Mouse (Mus musculus) MEL (cell line): Measurements from ENCODE around the gene A3galt2. TPM values are rescaled to one million over a fixed set of nuclear protein-coding genes. Genes with fewer than 3 reads are reported as not detected.

Experiments
- DNase-seq: peaks from one replicate; pipeline ENCODE4 v3.0.0; 2011; ENCODE audit warnings: low read depth, low spot score
- H3K27ac ChIP-seq: 2 replicates; pipeline ENCODE4 v1.5.1; 2012; ENCODE audit warnings: low read depth, mild to moderate bottlenecking, control low read depth, low read length, moderate library complexity; ENCODE audit not compliant: control insufficient read depth
- H3K27me3 ChIP-seq, 2 experiments: fragments of 150-350 bp in 1 of 2; sonication (generic) in 1 of 2; 2 replicates each; pipeline ENCODE4 v1.6.1; 2012; ENCODE audit warnings: low read length in 2 of 2, mild to moderate bottlenecking in 2 of 2, improper control_type of control experiment in 1 of 2, moderate library complexity in 1 of 2; ENCODE audit not compliant: insufficient read depth in 2 of 2, control insufficient read depth in 1 of 2
- H3K36me3 ChIP-seq, 2 experiments: 2 replicates each; pipeline ENCODE4 v1.6.1; 2012 to 2014; ENCODE audit warnings: low read length in 2 of 2, improper control_type of control experiment in 1 of 2, inconsistent platforms in 1 of 2, mild to moderate bottlenecking in 1 of 2; ENCODE audit not compliant: insufficient read depth in 2 of 2, control insufficient read depth in 1 of 2
- H3K4me1 ChIP-seq, 2 experiments: fragments of 150-350 bp in 1 of 2; sonication (generic) in 1 of 2; 2 replicates each; pipeline ENCODE4 v1.6.1; 2012; ENCODE audit warnings: low read length in 2 of 2, improper control_type of control experiment in 1 of 2, mild to moderate bottlenecking in 1 of 2; ENCODE audit not compliant: insufficient read depth in 2 of 2, control insufficient read depth in 1 of 2
- H3K4me3 ChIP-seq, 2 experiments: fragments of 150-350 bp in 1 of 2; sonication (generic) in 1 of 2; 2 replicates each; pipeline ENCODE4 v1.5.1; 2012; ENCODE audit warnings: low read depth in 2 of 2, low read length in 2 of 2, mild to moderate bottlenecking in 2 of 2, moderate library complexity in 2 of 2, control low read depth in 1 of 2, improper control_type of control experiment in 1 of 2; ENCODE audit not compliant: control insufficient read depth in 1 of 2, insufficient read depth in 1 of 2
- H3K79me2 ChIP-seq: 2 replicates; pipeline ENCODE4 v1.6.1; 2012; ENCODE audit warnings: mild to moderate bottlenecking, low read length, moderate library complexity; ENCODE audit not compliant: control insufficient read depth, poor library complexity, insufficient read depth
- H3K9ac ChIP-seq: 2 replicates; pipeline ENCODE4 v1.6.1; 2012; ENCODE audit warnings: low read depth, mild to moderate bottlenecking, control low read depth, low read length, moderate library complexity; ENCODE audit not compliant: control insufficient read depth, poor library complexity, severe bottlenecking
- H3K9me3 ChIP-seq: fragments of 150-350 bp; sonication (generic); replicated peaks from 2 replicates; pipeline ENCODE4 v1.6.1; 2012; ENCODE audit warnings: mild to moderate bottlenecking, low read length, improper control_type of control experiment, moderate library complexity; ENCODE audit not compliant: insufficient read depth
- CHD1 ChIP-seq: IDR thresholded peaks from 2 replicates; pipeline ENCODE4 v1.6.1; 2012; ENCODE audit warnings: low read depth, mild to moderate bottlenecking, inconsistent platforms, low read length, improper control_type of control experiment
- CHD2 ChIP-seq: IDR thresholded peaks from 2 replicates; pipeline ENCODE4 v1.6.1; 2011; ENCODE audit warnings: low read length, improper control_type of control experiment
- E2F4 ChIP-seq: IDR thresholded peaks from 2 replicates; pipeline ENCODE4 v1.6.1; 2011; ENCODE audit warnings: low read depth, low read length, improper control_type of control experiment, borderline replicate concordance
- EP300 ChIP-seq, 2 experiments: IDR thresholded peaks; 2 replicates each; pipeline ENCODE4 v1.6.1; 2011; ENCODE audit warnings: improper control_type of control experiment in 2 of 2, low read length in 2 of 2, low read depth in 1 of 2, mild to moderate bottlenecking in 1 of 2
- GATA1 ChIP-seq: IDR thresholded peaks from 2 replicates; pipeline ENCODE4 v1.6.1; 2011; ENCODE audit warnings: low read depth, low read length, improper control_type of control experiment
- HCFC1 ChIP-seq: IDR thresholded peaks from 2 replicates; pipeline ENCODE4 v1.6.1; 2012; ENCODE audit warnings: low read depth, mild to moderate bottlenecking, inconsistent platforms, low read length, improper control_type of control experiment, moderate library complexity
- JUND ChIP-seq: IDR thresholded peaks from 2 replicates; pipeline ENCODE4 v1.6.1; 2011; ENCODE audit warnings: low read depth, mild to moderate bottlenecking, improper control_type of control experiment, low read length
- KAT2A ChIP-seq: conservative IDR thresholded peaks from 2 replicates; pipeline ENCODE4 v1.6.1; 2012; ENCODE audit warnings: low read depth, low read length, improper control_type of control experiment, inconsistent platforms
- MAFK ChIP-seq: IDR thresholded peaks from 2 replicates; pipeline ENCODE4 v1.6.1; 2011; ENCODE audit warnings: low read depth, mild to moderate bottlenecking, low read length, improper control_type of control experiment, borderline replicate concordance
- MAX ChIP-seq: IDR thresholded peaks from 2 replicates; pipeline ENCODE4 v1.6.1; 2011; ENCODE audit warnings: low read length, improper control_type of control experiment
- MAZ ChIP-seq: IDR thresholded peaks from 2 replicates; pipeline ENCODE4 v1.6.1; 2012; ENCODE audit warnings: low read depth, mild to moderate bottlenecking, inconsistent platforms, low read length, improper control_type of control experiment
- MXI1 ChIP-seq: IDR thresholded peaks from 2 replicates; pipeline ENCODE4 v1.6.1; 2011; ENCODE audit warnings: mild to moderate bottlenecking, low read depth, low read length, improper control_type of control experiment
- MYB ChIP-seq: IDR thresholded peaks from 2 replicates; pipeline ENCODE4 v1.6.1; 2011; ENCODE audit warnings: mild to moderate bottlenecking, low read depth, low read length, improper control_type of control experiment
- MYC ChIP-seq: IDR thresholded peaks from 2 replicates; pipeline ENCODE4 v1.6.1; 2011; ENCODE audit warnings: low read depth, mild to moderate bottlenecking, low read length, improper control_type of control experiment, moderate library complexity
- NELFE ChIP-seq: IDR thresholded peaks from 2 replicates; pipeline ENCODE4 v1.6.1; 2011; ENCODE audit warnings: low read depth, low read length, improper control_type of control experiment
- POLR2A ChIP-seq, 2 experiments: IDR thresholded peaks; 2 replicates each; pipeline ENCODE4 v1.6.1; 2011 to 2012; ENCODE audit warnings: low read length in 2 of 2, mild to moderate bottlenecking in 2 of 2, control low read depth in 1 of 2, improper control_type of control experiment in 1 of 2, low read depth in 1 of 2, moderate library complexity in 1 of 2; ENCODE audit not compliant: control insufficient read depth in 1 of 2, insufficient read depth in 1 of 2, poor library complexity in 1 of 2
- SMC3 ChIP-seq: IDR thresholded peaks from 2 replicates; pipeline ENCODE4 v1.6.1; 2011; ENCODE audit warnings: low read depth, low read length, improper control_type of control experiment
- TAL1 ChIP-seq: IDR thresholded peaks from 2 replicates; pipeline ENCODE4 v1.6.1; 2012; ENCODE audit warnings: mild to moderate bottlenecking, inconsistent platforms, low read length, moderate library complexity, mixed read lengths
- USF1 ChIP-seq: IDR thresholded peaks from 2 replicates; pipeline ENCODE4 v1.6.1; 2014; ENCODE audit warnings: low read depth, mild to moderate bottlenecking, inconsistent platforms, low read length, improper control_type of control experiment, moderate library complexity
- ZC3H11A ChIP-seq: IDR thresholded peaks from 2 replicates; pipeline ENCODE4 v1.6.1; 2012; ENCODE audit warnings: low read depth, mild to moderate bottlenecking, inconsistent platforms, low read length, improper control_type of control experiment
- polyA plus RNA-seq, 2 experiments: library from polyadenylated mRNA; stranded (reverse) in 1 of 2; unstranded in 1 of 2; fragments of >175 nt in 1 of 2; fragments of >200 nt in 1 of 2; gene quantifications; 2 replicates each; pipeline versions ENCODE4 v1.2.1 to v1.2.4; 2012; ENCODE audit warnings: low replicate concordance in 2 of 2, low read depth in 1 of 2; ENCODE audit not compliant: insufficient read length in 2 of 2, insufficient read depth in 1 of 2, missing spikeins in 1 of 2
- total RNA-seq: library from RNA; depleted of rRNA; stranded (reverse); fragments of 300-350 nt; gene quantifications from 2 replicates; pipeline ENCODE4 v1.2.3, GENCODE M21; 2012; rRNA removed

Gene A3galt2
- total and polyA plus RNA-seq, 3 experiments, result 0.06 TPM; not detected in 2

DNA sequence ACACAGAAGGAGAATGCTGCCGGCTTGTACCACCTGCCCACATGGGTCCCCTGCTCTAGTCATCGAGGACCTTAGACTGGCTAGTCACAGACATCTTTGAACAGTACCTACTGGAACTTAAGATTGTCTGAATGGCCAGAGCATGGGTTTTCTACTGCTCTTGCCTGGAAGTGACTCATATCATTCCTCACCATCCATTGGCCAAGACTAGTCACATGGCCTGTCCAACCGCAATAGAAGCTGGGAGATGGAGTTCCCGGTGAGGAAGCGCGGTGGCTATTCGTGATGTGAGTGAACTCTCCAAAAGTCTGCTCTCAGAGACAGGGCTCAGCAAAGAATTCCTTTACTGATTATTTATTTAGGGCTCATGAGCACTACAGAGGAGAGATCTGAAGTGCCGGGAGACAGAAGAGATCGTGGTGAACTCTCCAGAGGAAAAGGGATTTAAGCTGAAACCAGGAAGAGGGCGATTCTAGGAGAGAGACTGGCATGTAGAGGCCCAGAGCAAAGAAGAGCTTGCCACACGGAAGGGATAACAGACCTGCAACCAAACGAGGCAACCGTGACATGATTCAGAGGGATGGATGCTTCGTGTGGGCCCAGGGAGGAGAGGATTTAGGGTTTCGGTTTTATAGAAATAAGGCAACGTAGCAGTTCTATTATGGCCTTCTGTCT, 56.4 kb downstream of the A3galt2 start (continued):
- TF ChIP-seq CHD2 (no peak), MAFK (no peak), TAL1 (no peak)

- Histone ChIP-seq H3K9ac (no peak overlapping the region), H3K9me3 (no peaks in the 10 kb centered on the region), H3K27ac (no peak overlapping the region), H3K79me2 (no peaks in the 10 kb centered on the region), H3K4me3 (no peak overlapping the region), H3K36me3 (no peaks in the 10 kb centered on the region; a peak in 1 of 4 replicates), H3K4me1 (peaks cover 0 to 3% of the 10 kb centered on the region in 2 experiments; a peak in 1 of 4 replicates), H3K27me3 (peaks cover 0 to 7% of the 10 kb centered on the region in 2 experiments; a peak in 3 of 4 replicates)
- no peak for DNase-seq
- no peak for TF ChIP-seq HCFC1
- TF ChIP-seq CHD1, result no peak
- TF ChIP-seq GATA1, result no peak
- TF ChIP-seq MAZ, result no peak
- TF ChIP-seq MYC, result no peak
- no peak for TF ChIP-seq KAT2A
- no peak for TF ChIP-seq MYB
- TF ChIP-seq USF1, result no peak
- TF ChIP-seq JUND, result no peak
- no peak for TF ChIP-seq EP300 (IDR thresholded peaks at IDR 0.05; ENCODE audit: low read depth in 1 of 2, low read length in 2 of 2)
- no peak for TF ChIP-seq E2F4
- TF ChIP-seq SMC3, result no peak
- no peak for TF ChIP-seq MAFK
- TF ChIP-seq ZC3H11A, result no peak
- no peak for TF ChIP-seq MXI1
- no peak for TF ChIP-seq POLR2A (IDR thresholded peaks at IDR 0.05; ENCODE audit: control insufficient read depth in 1 of 2, insufficient read depth in 1 of 2, low read depth in 1 of 2, low read length in 2 of 2, poor library complexity in 1 of 2)
- no peak for TF ChIP-seq TAL1
- TF ChIP-seq MAX, result no peak
- TF ChIP-seq NELFE, result no peak
Measured at GRCm38 (mm10) chr4:128817011-128817410, 61.8 kb downstream of the A3galt2 start.

Other genes starting within 250 kb of the A3galt2 start
- 5.5 and 5.6 TPM in 2 replicates for gene Zscan20, start 145.3 kb upstream of the A3galt2 start, total RNA-seq
- gene Zscan20, start 145.3 kb upstream of the A3galt2 start, polyA plus RNA-seq, result 1 to 10 TPM in 1 of 2 experiments, not detected in 1; 4.3 TPM
- not detected in 2 replicates for gene Tlr12, start 136.7 kb upstream of the A3galt2 start, total RNA-seq
- gene Tlr12, start 136.7 kb upstream of the A3galt2 start, polyA plus RNA-seq, result not detected
- gene Phc2, start 100.7 kb upstream of the A3galt2 start, total RNA-seq, result 20.4 and 23.7 TPM in 2 replicates
- gene Phc2, start 100.7 kb upstream of the A3galt2 start, polyA plus RNA-seq, result 10 to 100 TPM in 1 of 2 experiments, not detected in 1; 65.5 TPM
- gene Zfp362, start 50.7 kb downstream of the A3galt2 start, total RNA-seq, result 2.4 and 2.7 TPM in 2 replicates
- gene Zfp362, start 50.7 kb downstream of the A3galt2 start, polyA plus RNA-seq, result 10 to 100 TPM in 1 of 2 experiments, not detected in 1; 30.1 TPM
- gene Trim62, start 128.2 kb downstream of the A3galt2 start, total RNA-seq, result 0.07 and 0.12 TPM in 2 replicates
- gene Trim62, start 128.2 kb downstream of the A3galt2 start, polyA plus RNA-seq, result 1 to 10 TPM in 1 of 2 experiments, not detected in 1; 1.2 TPM
- gene Azin2, start 207.1 kb downstream of the A3galt2 start, total RNA-seq, result 0.39 and 0.42 TPM in 2 replicates
- 1 to 10 TPM in 1 of 2 experiments, not detected in 1; 2.3 TPM for gene Azin2, start 207.1 kb downstream of the A3galt2 start, polyA plus RNA-seq
- gene Ak2, start 236.6 kb downstream of the A3galt2 start, total RNA-seq, result 263 and 330 TPM in 2 replicates
- gene Ak2, start 236.6 kb downstream of the A3galt2 start, polyA plus RNA-seq, result 100 to 1,000 TPM in 1 of 2 experiments, not detected in 1; 366 TPM